Mouse (Mus musculus): Measurements from ENCODE around the gene Fxyd1.

- TF ChIP-seq CTCF (conservative IDR thresholded peaks at IDR 0.05; ENCODE audit: insufficient read depth, insufficient read length, low read depth, low read length), result no peak
- no peak for TF ChIP-seq POLR2A (IDR thresholded peaks at IDR 0.05; ENCODE audit: low read depth, low read length)
Measured at GRCm38 (mm10) chr7:31052251-31052635, 4.8 kb downstream of the Fxyd1 start.
